Mouse (Mus musculus) thymus, postnatal 36 days (tissue): Measurements from ENCODE around the gene Chd2.
"Not testable (repeated sequence)": the region's sequence is repeated elsewhere in the genome, so short reads cannot be mapped to it uniquely, and the experiment has no call there.

Experiments
- DNase-seq, 2 experiments: peaks; one replicate each; pipeline ENCODE4 v3.0.0; 2022; ENCODE audit warnings: mixed read lengths in 2 of 2

The Chd2 gene

GRCm38 (mm10) chr7:73541412-73542130 is at the start of gene Chd2:
Gene Chd2 (minus strand): TSS chr7:73541830.
- peak; percentile 77 for DNase-seq

GRCm38 (mm10) chr7:73590757-73591156 is 49.1 kb upstream of the Chd2 start:
- no peak for DNase-seq

DNA sequence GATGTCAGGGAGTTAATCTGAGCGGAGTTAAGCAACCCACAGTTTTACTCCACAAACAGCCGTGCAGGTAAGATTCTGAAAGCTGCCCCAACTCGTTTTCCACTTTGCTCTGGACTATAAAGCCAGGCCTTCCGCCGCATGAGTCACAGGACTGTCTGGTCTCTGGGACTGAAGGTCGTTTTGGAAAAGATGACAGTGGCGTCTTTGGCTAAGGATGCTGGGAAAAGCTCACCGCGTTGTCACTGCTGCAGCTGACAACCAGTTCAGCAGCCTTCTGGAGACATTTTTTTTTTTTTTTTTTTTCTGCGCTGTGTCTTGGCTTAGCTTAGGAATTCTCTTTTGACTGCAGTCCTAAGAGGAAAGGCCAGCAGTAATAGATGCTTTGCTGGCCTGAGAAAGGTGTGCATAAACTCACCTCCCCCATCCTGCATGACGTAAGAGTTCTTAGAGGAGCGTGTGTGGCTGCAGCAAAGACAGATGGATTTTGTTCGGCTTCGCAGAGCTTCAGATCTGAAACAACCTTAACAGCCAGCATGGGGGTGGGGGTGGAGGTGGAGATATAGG is 47.7 kb upstream of the Chd2 start:
- peak in 1 of 2 experiments; percentile 56 for DNase-seq

- DNase-seq = no peak
These were observed 46.8 kb upstream of the Chd2 start for GRCm38 (mm10) chr7:73588351-73588906.

DNA sequence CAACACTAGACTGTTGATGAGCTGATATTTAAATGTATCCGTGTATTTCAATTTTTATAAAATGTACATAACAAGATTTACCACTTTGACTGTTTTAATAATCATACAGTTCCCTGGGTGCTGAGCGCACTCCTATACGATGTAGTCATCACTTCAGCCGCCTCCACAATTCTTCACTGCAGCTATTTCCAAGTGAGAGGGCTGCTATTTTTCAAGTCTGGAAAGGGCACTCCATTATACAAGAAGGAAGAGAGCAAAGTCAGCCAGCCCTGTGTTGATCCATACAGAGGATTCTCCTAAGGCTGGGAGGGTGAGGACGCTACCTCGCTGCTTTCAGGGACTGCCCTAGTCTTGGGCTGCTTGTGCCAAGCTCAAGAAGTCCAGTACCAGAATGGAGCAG is 45.1 kb upstream of the Chd2 start:
- no peak for DNase-seq

- no peak for DNase-seq
These were observed 44.6 kb upstream of the Chd2 start for GRCm38 (mm10) chr7:73586206-73586605.

DNA sequence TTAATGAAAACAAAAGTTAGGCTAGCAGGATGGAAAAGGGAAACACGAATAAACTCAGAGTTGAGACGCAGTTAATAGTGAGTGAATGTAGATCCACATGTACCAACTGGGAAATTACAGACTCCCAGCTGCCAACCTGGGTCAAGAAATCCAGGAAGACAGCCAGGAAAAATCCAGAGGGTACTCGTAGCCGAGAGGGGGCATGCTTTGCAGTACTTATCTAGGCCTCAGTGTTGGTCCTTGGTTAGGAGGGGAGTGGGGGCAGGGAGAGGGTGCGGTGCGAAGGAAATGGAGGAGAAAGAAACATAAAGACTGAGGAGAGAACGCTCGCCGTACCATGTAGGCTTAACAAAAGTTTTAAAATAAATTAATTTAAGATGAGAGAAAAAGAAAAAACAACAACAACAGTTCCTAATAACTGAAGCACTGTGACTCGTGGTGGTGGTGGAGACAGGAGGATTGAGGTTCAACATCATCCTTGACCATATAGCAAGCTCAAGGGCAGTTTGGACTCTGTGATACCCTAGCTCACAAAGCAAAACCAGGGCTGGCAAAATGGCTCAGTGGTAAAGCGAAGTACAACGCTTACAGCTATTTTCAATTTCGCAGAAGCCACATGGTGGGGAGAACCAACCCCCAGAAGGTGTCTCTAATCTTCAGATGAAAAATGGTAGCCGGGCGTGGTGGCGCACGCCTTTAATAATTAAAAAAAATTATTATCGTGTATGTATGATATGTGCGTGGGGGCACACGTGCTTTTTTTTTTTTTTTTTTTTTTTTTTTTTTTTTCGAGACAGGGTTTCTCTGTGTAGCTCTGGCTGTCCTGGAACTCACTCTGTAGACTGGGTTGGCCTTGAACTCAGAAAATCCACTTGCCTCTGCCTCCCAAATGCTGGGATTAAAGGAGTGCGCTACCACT is 43.7 kb upstream of the Chd2 start:
- DNase-seq = no peak

DNA sequence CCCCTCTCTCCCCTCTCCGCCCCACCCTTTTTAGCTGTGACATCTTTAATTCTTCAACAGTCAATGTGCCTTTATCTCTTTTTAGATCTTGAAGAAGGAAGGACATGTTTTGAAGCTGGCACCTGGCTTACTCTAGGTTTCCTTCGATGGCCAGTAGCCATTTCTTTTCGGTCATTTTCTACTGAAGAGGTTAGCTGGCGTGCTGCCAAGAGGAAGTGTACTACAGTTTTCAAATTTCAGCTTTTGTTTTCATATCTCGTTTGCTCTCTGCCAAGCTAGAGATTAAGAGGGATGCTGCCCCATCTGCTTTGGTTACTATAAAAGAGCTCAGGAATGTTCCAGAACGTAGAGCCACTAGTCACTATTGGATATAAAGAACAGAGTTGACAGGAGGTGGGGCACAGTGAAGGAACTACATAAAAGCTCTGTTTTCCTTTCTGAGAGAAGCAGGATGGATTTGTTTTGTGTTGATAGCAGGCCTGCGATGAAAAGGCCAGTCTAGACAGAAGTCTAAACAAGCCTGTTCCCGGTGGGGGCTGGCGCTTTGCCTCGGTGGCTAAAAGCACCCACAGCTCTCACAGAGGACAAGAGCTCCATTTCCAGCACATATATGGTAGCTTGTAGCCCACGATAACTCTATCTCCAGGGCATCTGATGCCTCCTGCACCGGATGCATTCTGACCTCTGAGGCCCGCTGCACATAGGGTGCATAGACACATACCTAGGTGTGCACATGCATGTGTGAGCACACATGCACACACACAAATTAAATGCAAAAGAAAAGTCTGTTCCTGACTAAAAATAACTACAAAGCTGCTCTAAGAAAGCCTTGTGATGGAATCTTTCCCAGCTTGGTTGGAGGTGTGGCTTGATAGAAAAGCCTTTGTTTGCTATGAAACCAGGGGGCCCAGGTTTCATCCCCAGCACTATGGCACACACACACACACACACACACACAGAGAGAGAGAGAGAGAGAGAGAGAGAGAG is 42.7 kb upstream of the Chd2 start:
- DNase-seq = peak; percentile 55 to 61

DNA sequence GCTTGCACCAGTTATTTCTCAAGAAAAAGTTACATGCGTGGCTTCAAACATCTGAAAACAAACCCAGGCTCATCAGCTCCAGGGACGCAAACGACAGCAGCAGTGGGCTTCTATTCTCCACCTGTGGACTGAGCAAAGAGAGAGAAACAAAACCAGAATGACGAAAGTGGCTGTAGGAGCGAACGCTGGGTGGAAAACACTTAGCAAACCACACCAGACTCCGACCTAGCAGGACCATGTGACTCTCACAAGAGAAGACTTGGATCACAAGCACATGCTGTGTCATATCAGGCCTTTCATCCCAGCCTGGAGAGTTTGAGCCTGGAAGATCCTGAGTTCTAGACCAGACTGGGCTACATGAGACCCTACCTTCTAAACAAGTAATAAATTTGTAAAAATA is 41.8 kb upstream of the Chd2 start:
- no peak for DNase-seq

DNA sequence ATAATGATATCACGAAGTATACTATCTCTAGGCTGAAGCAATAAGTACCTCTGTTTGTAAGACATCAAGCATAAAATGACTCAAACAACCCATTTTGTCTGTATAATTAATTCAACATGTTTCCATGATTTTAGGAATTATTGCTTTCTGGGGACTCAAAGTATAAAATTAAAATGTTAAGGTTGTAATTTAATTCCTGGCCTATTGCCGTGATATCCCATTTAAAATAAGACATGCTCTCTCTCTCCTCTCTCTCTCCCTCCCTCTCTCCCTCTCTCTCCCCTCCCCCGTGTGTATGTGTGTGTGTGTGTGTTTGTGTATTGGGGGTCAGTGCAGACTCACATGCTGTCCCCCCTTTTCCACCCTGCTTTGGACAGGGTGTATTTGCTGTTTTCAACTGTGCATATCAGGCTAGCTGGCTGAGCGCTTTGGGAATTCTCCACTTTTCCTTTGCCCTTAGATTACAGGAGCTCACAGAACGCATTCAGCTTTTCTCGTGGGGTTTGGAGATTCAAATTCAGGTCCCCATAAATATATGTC is 40.3 kb upstream of the Chd2 start:
- DNase-seq = no peak

- no peak for DNase-seq
These were observed 37.6 kb upstream of the Chd2 start for GRCm38 (mm10) chr7:73579072-73579731.

GRCm38 (mm10) chr7:73577888-73578421 is 36.3 kb upstream of the Chd2 start:
- no peak for DNase-seq

GRCm38 (mm10) chr7:73576101-73576936 is 34.7 kb upstream of the Chd2 start:
- DNase-seq = no peak

- no peak for DNase-seq
These were observed 33.6 kb upstream of the Chd2 start for GRCm38 (mm10) chr7:73575257-73575656.

GRCm38 (mm10) chr7:73574673-73575072 is 33.0 kb upstream of the Chd2 start:
- not testable (repeated sequence) for DNase-seq

DNA sequence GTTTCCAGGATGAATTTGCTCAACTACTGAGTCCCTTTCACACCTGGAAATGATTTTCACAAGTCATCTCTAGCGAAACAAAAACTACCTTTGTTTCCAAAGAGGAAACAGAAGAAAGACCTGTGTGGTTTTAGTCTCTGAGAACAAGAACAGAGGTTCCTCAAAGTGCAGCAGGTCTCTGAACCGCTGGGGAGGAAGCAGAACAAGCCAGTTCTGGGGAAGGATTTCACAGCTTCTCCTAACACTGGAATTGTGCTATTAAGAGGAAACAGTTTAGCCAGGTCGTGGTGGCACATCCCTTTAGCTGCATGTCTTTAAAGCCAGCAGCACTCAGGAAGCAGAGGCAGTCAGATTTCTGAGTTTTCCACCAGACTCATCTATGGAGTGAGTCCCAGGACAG is 30.9 kb upstream of the Chd2 start:
- DNase-seq = peak in 1 of 2 experiments; percentile 48

GRCm38 (mm10) chr7:73568801-73569403 is 27.3 kb upstream of the Chd2 start:
- no peak for DNase-seq

GRCm38 (mm10) chr7:73567754-73568161 is 26.1 kb upstream of the Chd2 start:
- no peak for DNase-seq

- no peak for DNase-seq
These were observed 22.5 kb upstream of the Chd2 start for GRCm38 (mm10) chr7:73564131-73564530.
